Mouse (Mus musculus): ENCODE measurements around the gene Pdlim5. TPM values are rescaled to one million over a fixed set of nuclear protein-coding genes. Genes with fewer than 3 reads are reported as not detected.
"Not testable (repeated sequence)": the region's sequence is repeated elsewhere in the genome, so short reads cannot be mapped to it uniquely, and the experiment has no call there.

Gene Pdlim5
- polyA plus RNA-seq (2015; fragmentation: Nextera tagmentation; extraction: Ambion mirVana) = 11.9 and 12.3 TPM in 2 replicates

- Histone ChIP-seq H3K9me3 (replicated peaks) (no peaks in the 10 kb centered on the region), H3K4me3 (replicated peaks) (peak within 1 kb of the TSS; percentile 80), H3K27ac (replicated peaks) (peak within 1 kb of the TSS; percentile 87), H3K9ac (peak within 1 kb of the TSS; percentile 80), H3K36me3 (replicated peaks) (no peaks in the 10 kb centered on the region), H3K4me1 (replicated peaks) (peaks cover 20% of the 10 kb centered on the region), H3K4me2 (peak within 1 kb of the TSS; percentile 96), H3K27me3 (no peaks in the 10 kb centered on the region)
- peak; percentile 96 for ATAC-seq (ENCODE audit: insufficient read depth)
- under 1% methylated on average over 46 of the region's 46 CpGs for WGBS (ENCODE audit: insufficient replicate concordance)
Measured at GRCm38 (mm10) chr3:142395520-142396193, at the start of gene Pdlim5. Gene Pdlim5, minus strand, starts transcription at chr3:142395696.

- Histone ChIP-seq H3K36me3 (replicated peaks) (no peaks in the 10 kb centered on the region), H3K4me1 (replicated peaks) (no peaks in the 10 kb centered on the region), H3K9me3 (replicated peaks) (no peaks in the 10 kb centered on the region), H3K27ac (replicated peaks) (no peak overlapping the region), H3K4me2 (0 out of 2 replicates have a peak overlapping the region, but pooled peaks have one; percentile 41), H3K27me3 (0 out of 2 replicates have a peak, but pooled peaks cover 7% of the 10 kb centered on the region), H3K9ac (no peak overlapping the region), H3K4me3 (replicated peaks) (no peak overlapping the region)
- 28% methylated on average over 4 of the region's 4 CpGs for WGBS (ENCODE audit: insufficient replicate concordance)
- ATAC-seq (ENCODE audit: insufficient read depth) = no peak
Measured at GRCm38 (mm10) chr3:142443710-142444043, 48.2 kb upstream of the Pdlim5 start.

GRCm38 (mm10) chr3:142443006-142443709 is 47.7 kb upstream of the Pdlim5 start:
- H3K4me2 ChIP-seq = peak overlapping the region; percentile 41
- peak overlapping the region; percentile 10; the same call in 1 of the 2 replicates for H3K4me3 ChIP-seq (replicated peaks)
- H3K9me3 ChIP-seq (replicated peaks) = no peaks in the 10 kb centered on the region
- H3K27ac ChIP-seq (replicated peaks) = no peak overlapping the region
- ATAC-seq (ENCODE audit: insufficient read depth) = peak; percentile 35; the same call in 1 of the 2 replicates
- no peak overlapping the region for H3K9ac ChIP-seq
- WGBS (ENCODE audit: insufficient replicate concordance) = 6% methylated on average over 12 of the region's 12 CpGs
- H3K4me1 ChIP-seq (replicated peaks) = no peaks in the 10 kb centered on the region
- no peaks in the 10 kb centered on the region for H3K36me3 ChIP-seq (replicated peaks)
- 0 out of 2 replicates have a peak, but pooled peaks cover 9% of the 10 kb centered on the region for H3K27me3 ChIP-seq

GRCm38 (mm10) chr3:142442161-142442560 is 46.7 kb upstream of the Pdlim5 start:
- Histone ChIP-seq H3K27ac (replicated peaks) (no peak overlapping the region), H3K4me3 (replicated peaks) (no peak overlapping the region), H3K4me2 (no peak overlapping the region), H3K36me3 (replicated peaks) (no peaks in the 10 kb centered on the region), H3K27me3 (0 out of 2 replicates have a peak, but pooled peaks cover 15% of the 10 kb centered on the region), H3K4me1 (replicated peaks) (no peaks in the 10 kb centered on the region), H3K9ac (no peak overlapping the region), H3K9me3 (replicated peaks) (no peaks in the 10 kb centered on the region)
- WGBS (ENCODE audit: insufficient replicate concordance) = 70% methylated on average over 7 of the region's 7 CpGs
- ATAC-seq (ENCODE audit: insufficient read depth) = no peak

DNA sequence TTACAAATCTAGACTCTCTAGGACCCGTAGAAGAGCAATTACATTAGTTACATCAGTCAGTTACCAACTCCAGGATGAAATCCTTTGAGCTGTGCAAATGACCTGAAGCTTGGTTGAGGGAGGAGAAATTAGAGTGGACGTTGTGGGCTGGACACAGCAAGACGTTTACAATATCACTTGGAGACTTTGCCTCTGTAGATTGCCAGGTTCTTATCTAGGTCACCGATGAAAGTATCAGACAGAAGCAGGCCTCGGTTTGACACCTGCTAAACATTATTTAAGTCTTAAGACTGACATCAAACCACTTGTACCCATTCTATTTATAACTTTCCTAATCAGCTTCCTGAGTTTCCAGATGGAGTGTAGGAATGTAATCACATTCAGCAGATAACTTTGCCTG is 45.6 kb upstream of the Pdlim5 start:
- WGBS (ENCODE audit: insufficient replicate concordance) = 20% methylated on average over 5 of the region's 5 CpGs

GRCm38 (mm10) chr3:142440191-142440590 is 44.7 kb upstream of the Pdlim5 start:
- no peaks in the 10 kb centered on the region for H3K4me1 ChIP-seq (replicated peaks)
- no peak overlapping the region for H3K4me3 ChIP-seq (replicated peaks)
- no peak overlapping the region for H3K4me2 ChIP-seq
- H3K9ac ChIP-seq = no peak overlapping the region
- ATAC-seq (ENCODE audit: insufficient read depth) = no peak
- H3K9me3 ChIP-seq (replicated peaks) = no peaks in the 10 kb centered on the region
- H3K27ac ChIP-seq (replicated peaks) = no peak overlapping the region
- H3K36me3 ChIP-seq (replicated peaks) = no peaks in the 10 kb centered on the region
- 37% methylated on average over 4 of the region's 4 CpGs for WGBS (ENCODE audit: insufficient replicate concordance)
- H3K27me3 ChIP-seq = 0 out of 2 replicates have a peak, but pooled peaks cover 19% of the 10 kb centered on the region

More for the DNA sequence above, 45.6 kb upstream of the Pdlim5 start:
- ATAC-seq (ENCODE audit: insufficient read depth) = no peak
- H3K27me3 ChIP-seq = 0 out of 2 replicates have a peak, but pooled peaks cover 19% of the 10 kb centered on the region
- no peak overlapping the region for H3K27ac ChIP-seq (replicated peaks)
- no peak overlapping the region for H3K9ac ChIP-seq
- H3K36me3 ChIP-seq (replicated peaks) = no peaks in the 10 kb centered on the region
- H3K4me2 ChIP-seq = no peak overlapping the region
- H3K4me3 ChIP-seq (replicated peaks) = no peak overlapping the region
- no peaks in the 10 kb centered on the region for H3K9me3 ChIP-seq (replicated peaks)
- H3K4me1 ChIP-seq (replicated peaks) = no peaks in the 10 kb centered on the region

DNA sequence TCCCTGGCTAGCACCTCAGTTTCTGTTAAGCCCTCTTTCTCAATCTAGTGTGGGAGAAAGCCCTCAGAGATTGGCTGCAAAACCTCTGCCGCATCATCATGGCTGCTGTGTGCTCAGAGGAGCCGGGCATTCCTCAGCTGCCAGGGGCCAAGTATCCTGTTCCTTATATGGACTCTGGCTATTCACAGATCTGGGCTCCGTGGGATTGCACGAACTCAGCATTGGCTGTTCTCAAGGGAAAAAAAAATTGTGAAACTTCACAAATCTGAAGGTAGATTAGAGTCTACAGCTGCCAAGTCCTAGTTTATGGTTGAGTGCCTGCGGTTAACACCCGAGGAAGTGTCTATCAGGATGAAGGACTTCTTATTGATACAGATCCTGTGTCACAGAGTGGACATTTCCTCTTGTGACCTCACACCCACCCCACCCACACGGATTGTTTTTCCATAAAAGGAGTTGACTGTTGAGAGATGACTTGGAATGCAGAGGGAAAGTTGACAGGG is 44.1 kb upstream of the Pdlim5 start:
- no peak for ATAC-seq (ENCODE audit: insufficient read depth)
- Histone ChIP-seq H3K9me3 (replicated peaks) (no peaks in the 10 kb centered on the region), H3K9ac (no peak overlapping the region), H3K4me1 (replicated peaks) (no peaks in the 10 kb centered on the region), H3K4me3 (replicated peaks) (no peak overlapping the region), H3K36me3 (replicated peaks) (no peaks in the 10 kb centered on the region), H3K27ac (replicated peaks) (no peak overlapping the region), H3K4me2 (no peak overlapping the region), H3K27me3 (0 out of 2 replicates have a peak, but pooled peaks cover 19% of the 10 kb centered on the region)
- 15% methylated on average over 7 of the region's 7 CpGs for WGBS (ENCODE audit: insufficient replicate concordance)

DNA sequence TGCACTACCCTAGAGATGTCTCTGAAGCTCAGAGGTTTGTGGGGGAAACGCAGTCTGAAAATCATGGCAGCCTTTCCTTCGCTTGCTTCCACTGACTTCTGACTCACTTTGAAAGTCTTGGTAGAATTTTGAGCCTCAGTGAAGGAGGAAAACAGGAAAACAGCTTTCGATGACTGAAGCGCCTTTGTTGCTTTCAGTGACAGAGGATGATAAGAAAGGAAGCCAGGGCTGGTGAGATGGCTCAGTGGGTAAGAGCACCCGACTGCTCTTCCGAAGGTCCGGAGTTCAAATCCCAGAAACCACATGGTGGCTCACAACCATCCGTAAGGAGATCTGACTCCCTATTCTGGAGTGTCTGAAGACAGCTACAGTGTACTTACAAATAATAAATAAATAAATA is 43.1 kb upstream of the Pdlim5 start:
- H3K9me3 ChIP-seq (replicated peaks); H3K4me3 ChIP-seq (replicated peaks); H3K4me1 ChIP-seq (replicated peaks); H3K9ac ChIP-seq; H3K36me3 ChIP-seq (replicated peaks); H3K4me2 ChIP-seq; H3K27ac ChIP-seq (replicated peaks); ATAC-seq (ENCODE audit: insufficient read depth): not testable (repeated sequence)
- H3K27me3 ChIP-seq = 0 out of 2 replicates have a peak, but pooled peaks cover 19% of the 10 kb centered on the region
- 53% methylated on average over 8 of the region's 8 CpGs for WGBS (ENCODE audit: insufficient replicate concordance)

- H3K9me3 ChIP-seq (replicated peaks) = no peaks in the 10 kb centered on the region
Measured at GRCm38 (mm10) chr3:142436824-142437223, 41.3 kb upstream of the Pdlim5 start.

DNA sequence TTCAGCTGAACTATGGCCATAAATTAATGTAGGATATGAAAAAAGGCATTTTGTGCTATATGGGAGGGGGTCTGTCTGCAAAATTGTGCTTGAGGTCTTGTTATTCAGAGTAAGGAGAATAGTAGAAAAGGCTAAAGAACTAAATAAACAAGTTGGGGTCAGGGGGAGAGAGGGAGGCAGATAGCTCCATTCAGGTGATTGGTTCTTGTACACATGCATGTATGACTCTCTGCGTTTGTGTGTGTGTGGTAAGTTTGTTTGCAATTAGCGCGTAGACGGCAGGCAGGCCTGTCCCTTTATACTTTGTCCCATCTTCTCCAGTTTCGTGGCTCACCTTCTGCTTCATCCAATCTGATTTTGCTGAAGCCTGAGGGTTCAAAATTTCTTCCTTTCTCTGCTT is 40.7 kb upstream of the Pdlim5 start:
- WGBS (ENCODE audit: insufficient replicate concordance) = 55% methylated on average over 5 of the region's 5 CpGs
- H3K4me3 ChIP-seq (replicated peaks) = no peak overlapping the region
- H3K9ac ChIP-seq = no peak overlapping the region
- H3K27ac ChIP-seq (replicated peaks) = no peak overlapping the region
- ATAC-seq (ENCODE audit: insufficient read depth) = no peak
- no peaks in the 10 kb centered on the region for H3K4me1 ChIP-seq (replicated peaks)
- H3K9me3 ChIP-seq (replicated peaks) = no peaks in the 10 kb centered on the region
- H3K36me3 ChIP-seq (replicated peaks) = no peaks in the 10 kb centered on the region
- 0 out of 2 replicates have a peak, but pooled peaks cover 19% of the 10 kb centered on the region for H3K27me3 ChIP-seq
- H3K4me2 ChIP-seq = no peak overlapping the region

More at GRCm38 (mm10) chr3:142436824-142437223, 41.3 kb upstream of the Pdlim5 start:
- no peak overlapping the region for H3K9ac ChIP-seq
- H3K27ac ChIP-seq (replicated peaks) = no peak overlapping the region
- H3K27me3 ChIP-seq = 0 out of 2 replicates have a peak, but pooled peaks cover 19% of the 10 kb centered on the region
- 25% methylated on average over 6 of the region's 6 CpGs for WGBS (ENCODE audit: insufficient replicate concordance)
- H3K4me2 ChIP-seq = no peak overlapping the region
- H3K4me3 ChIP-seq (replicated peaks) = no peak overlapping the region
- no peaks in the 10 kb centered on the region for H3K36me3 ChIP-seq (replicated peaks)
- ATAC-seq (ENCODE audit: insufficient read depth) = no peak
- no peaks in the 10 kb centered on the region for H3K4me1 ChIP-seq (replicated peaks)

- no peak overlapping the region for H3K4me3 ChIP-seq (replicated peaks)
- H3K36me3 ChIP-seq (replicated peaks) = no peaks in the 10 kb centered on the region
- no peaks in the 10 kb centered on the region for H3K9me3 ChIP-seq (replicated peaks)
- ATAC-seq (ENCODE audit: insufficient read depth) = 0 out of 2 replicates have a peak, but pooled peaks have one; percentile 28
- no peak overlapping the region for H3K4me2 ChIP-seq
- 0 out of 2 replicates have a peak, but pooled peaks cover 18% of the 10 kb centered on the region for H3K27me3 ChIP-seq
- no peaks in the 10 kb centered on the region for H3K4me1 ChIP-seq (replicated peaks)
- whole genome bisulfite sequencing (ENCODE audit: insufficient replicate concordance) = 39% methylated on average over 4 of the region's 4 CpGs
- H3K9ac ChIP-seq = no peak overlapping the region
- H3K27ac ChIP-seq (replicated peaks) = no peak overlapping the region
Measured at GRCm38 (mm10) chr3:142434786-142435168, 39.3 kb upstream of the Pdlim5 start.

Data from liver, embryonic 15.5 days (tissue).